ENCODE assay signal across 8 mouse cellular contexts in genomic region chr11:31871911-31872310, GRCm38 (mm10). TPM values are rescaled to one million over a fixed set of nuclear protein-coding genes. Genes with fewer than 3 reads are reported as not detected.
DNase-seq lines count a peak whose midpoint lies in the region; ATAC-seq lines count a peak whose summit lies in the region.

TSS of gene Cpeb4 (plus strand) at chr11:31872211.

- DNase-seq in frontal cortex, adult 2 months (ENCODE audit: extremely low spot score in 1 of 2, low spot score in 1 of 2): no peak
- DNase-seq in adrenal gland, postnatal 25 days: no peak
- DNase-seq in gastrocnemius, postnatal 25 days: no peak
- DNase-seq in layer of hippocampus, postnatal 10 days (ENCODE audit: low spot score in 2 of 2): no peak
- DNase-seq in kidney, adult 8-10 months: no peak

- peak within 1 kb of the TSS; percentile 93 for H3K27ac ChIP-seq in midbrain, embryonic 15.5 days

- H3K9ac ChIP-seq in midbrain, embryonic 15.5 days: peak within 1 kb of the TSS; percentile 93

- H3K4me1 ChIP-seq in midbrain, embryonic 15.5 days: peaks cover 28% of the 10 kb centered on the region

- 68% methylated on average over 4 of the region's 4 CpGs for WGBS in midbrain, embryonic 15.5 days

- ATAC-seq in frontal cortex, adult (ENCODE audit: low TSS enrichment): no peak
- ATAC-seq in midbrain, embryonic 15.5 days (replicated peaks): no peak
- no peak for ATAC-seq in CD4-positive, CD25-positive, alpha-beta regulatory T cell, adult 4 months

- H3K4me2 ChIP-seq in midbrain, embryonic 15.5 days: peak within 1 kb of the TSS; percentile 86

- H3K36me3 ChIP-seq in midbrain, embryonic 15.5 days (replicated peaks): no peaks in the 10 kb centered on the region

- no peaks in the 10 kb centered on the region for H3K9me3 ChIP-seq in midbrain, embryonic 15.5 days

- H3K27me3 ChIP-seq in midbrain, embryonic 15.5 days (replicated peaks): no peaks in the 10 kb centered on the region

- peak within 1 kb of the TSS; percentile 98 for H3K4me3 ChIP-seq in midbrain, embryonic 15.5 days

RNA-seq across cellular contexts. Expression of gene Cpeb4, which starts in this region (rescaled TPM):
- polyA plus RNA-seq in frontal cortex, adult 2 months (2012; rRNA removed): 52.9 and 55.5 TPM in 2 replicates
- total RNA-seq in adrenal gland, postnatal 25 days (2021): 77.0 and 92.2 TPM in 2 replicates
- total RNA-seq in gastrocnemius, postnatal 25 days (2021): 10 to 100 TPM; 65.3 to 91.5 TPM
- 100 to 1,000 TPM; 134 to 142 TPM for total RNA-seq in layer of hippocampus, postnatal 10 days (2021)
- polyA plus RNA-seq in midbrain, embryonic 15.5 days (2015; fragmentation: Nextera tagmentation; extraction: Ambion mirVana): 16.5 and 17.3 TPM in 2 replicates
- polyA plus RNA-seq in CD4-positive, CD25-positive, alpha-beta regulatory T cell, adult 4 months (2017; shearing (Covaris generic)): 1 to 10 TPM; 5.8 to 7.2 TPM
